Mouse (Mus musculus): ENCODE measurements around the gene Gm49396.

GRCm38 (mm10) chr7:30598786-30599185 lies 35.6 kb downstream of the Gm49396 start, which contains the start of gene Zbtb32:
- no peak for TF ChIP-seq CTCF (IDR thresholded peaks at IDR 0.05)
- no peak for TF ChIP-seq POLR2A (IDR thresholded peaks at IDR 0.05; ENCODE audit: insufficient read depth, low read depth, low read length)
